ENCODE assay signal across 26 mouse cellular contexts in the genomic region with DNA sequence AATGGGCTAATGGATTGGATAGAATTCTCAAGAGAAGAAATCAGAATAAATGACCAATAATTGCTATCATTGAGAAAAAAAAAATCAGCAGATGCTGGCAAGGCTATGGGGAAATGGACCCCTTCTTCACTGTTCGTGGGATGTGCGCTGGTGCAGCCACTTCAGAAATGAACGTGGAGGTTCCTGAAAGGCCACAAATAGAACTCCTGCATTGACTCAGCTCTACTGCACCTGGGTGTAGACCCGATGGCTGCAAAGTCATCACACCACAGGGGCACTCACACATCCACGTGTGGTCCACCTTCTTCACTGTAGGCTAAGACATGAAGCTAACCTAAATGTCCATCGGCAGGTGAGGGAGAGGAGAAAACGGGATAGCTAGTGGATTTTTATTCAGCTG.
"Had no signal": no experiment of that assay in that cellular context is flagged by ENCODE, and none has a peak within 500 bp of the region (broad histone marks: within the 10 kb centered on the region; RNA-seq: fewer than 3 reads in every experiment).

No protein-coding gene starts in this region.

- H3K4me2 ChIP-seq: heart, embryonic 12.5 days; hindbrain, embryonic 12.5 days; hindbrain, embryonic 14.5 days; kidney, embryonic 15.5 days; limb, embryonic 13.5 days; limb, embryonic 15.5 days; liver, embryonic 12.5 days had no signal

- DNase-seq: gastrocnemius, adult 2 months; gastrocnemius, postnatal 10 days; gastrocnemius, postnatal 25 days; heart, postnatal 14 days; heart, postnatal 4 days; kidney, adult 11 months; kidney, adult 2 months; kidney, adult 9 months; kidney, postnatal 10 days; kidney, postnatal 25 days; kidney, postnatal 4 days; layer of hippocampus, postnatal 36 days; left cerebral cortex, postnatal 4 days had no signal

- H3K27ac ChIP-seq: gastrocnemius, adult 2 months; heart, adult 2 months; hindbrain, embryonic 10.5 days; hindbrain, embryonic 12.5 days; hindbrain, embryonic 14.5 days; kidney, embryonic 15.5 days; layer of hippocampus, adult 2 months; limb, embryonic 13.5 days; limb, embryonic 15.5 days; liver, embryonic 12.5 days; liver, embryonic 14.5 days had no signal

- ATAC-seq: hindbrain, embryonic 16.5 days; intestine, embryonic 16.5 days; liver, embryonic 12.5 days had no signal

- H3K4me3 ChIP-seq: gastrocnemius, adult 2 months; heart, adult 2 months; heart, embryonic 12.5 days; hindbrain, embryonic 10.5 days; hindbrain, embryonic 12.5 days; kidney, embryonic 15.5 days; layer of hippocampus, adult 2 months; limb, embryonic 13.5 days; limb, embryonic 15.5 days; liver, embryonic 12.5 days had no signal

- H3K9ac ChIP-seq: heart, embryonic 12.5 days; hindbrain, embryonic 12.5 days; hindbrain, embryonic 14.5 days; kidney, embryonic 15.5 days; limb, embryonic 13.5 days; limb, embryonic 15.5 days; liver, embryonic 12.5 days; liver, embryonic 14.5 days had no signal

- H3K27me3 ChIP-seq: hindbrain, embryonic 12.5 days; kidney, embryonic 15.5 days; limb, embryonic 13.5 days; limb, embryonic 15.5 days had no signal

- H3K36me3 ChIP-seq: heart, embryonic 12.5 days; hindbrain, embryonic 12.5 days; kidney, embryonic 15.5 days; limb, embryonic 15.5 days; liver, embryonic 12.5 days had no signal

- H3K4me1 ChIP-seq: limb, embryonic 13.5 days; liver, embryonic 12.5 days had no signal

- H3K9me3 ChIP-seq: heart, embryonic 12.5 days; hindbrain, embryonic 10.5 days; hindbrain, embryonic 12.5 days; kidney, embryonic 15.5 days; limb, embryonic 13.5 days; limb, embryonic 15.5 days; liver, embryonic 12.5 days had no signal
